Mouse (Mus musculus): ENCODE results near the gene Ccng1. TPM values are rescaled to one million over a fixed set of nuclear protein-coding genes. Genes with fewer than 3 reads are reported as not detected.

The Ccng1 gene
- 71.7 and 74.4 TPM in 2 replicates for total RNA-seq (2021)
- long read RNA-seq, experiment 1, transcript Ccng1-201 (6 exons, 3,512 nt) = major isoform, 28 of 33 reads
- long read RNA-seq, experiment 1, partial matches to known transcripts = 3 of 33 reads
- long read RNA-seq, experiment 1, other reads (novel, unspliced or antisense) = 2 of 33 reads
- long read RNA-seq, experiment 2, transcript Ccng1-201 (6 exons, 3,512 nt) = major isoform, 17 of 26 reads
- long read RNA-seq, experiment 2, partial matches to known transcripts = 1 of 26 reads
- long read RNA-seq, experiment 2, other reads (novel, unspliced or antisense) = 8 of 26 reads

GRCm38 (mm10) chr11:40755109-40755627 lies at the start of gene Ccng1:
Gene Ccng1 (minus strand): TSS chr11:40755311.
- DNase-seq = peak; percentile 96

- no peak for DNase-seq
Measured at GRCm38 (mm10) chr11:40790307-40790706, 35.2 kb upstream of the Ccng1 start.

- DNase-seq = no peak
Measured at GRCm38 (mm10) chr11:40789701-40790100, 34.6 kb upstream of the Ccng1 start.

- DNase-seq = no peak
Measured at GRCm38 (mm10) chr11:40786900-40787299, 31.8 kb upstream of the Ccng1 start.

GRCm38 (mm10) chr11:40784326-40784725 lies 29.2 kb upstream of the Ccng1 start:
- no peak for DNase-seq

- DNase-seq = no peak
Measured at GRCm38 (mm10) chr11:40783346-40783745, 28.2 kb upstream of the Ccng1 start.

GRCm38 (mm10) chr11:40781857-40782256 lies 26.7 kb upstream of the Ccng1 start:
- DNase-seq = no peak

- DNase-seq = peak; percentile 15
Measured at GRCm38 (mm10) chr11:40775315-40776269, 20.5 kb upstream of the Ccng1 start.

GRCm38 (mm10) chr11:40764690-40765089 lies 9.6 kb upstream of the Ccng1 start:
- no peak for DNase-seq

GRCm38 (mm10) chr11:40763395-40763794 lies 8.3 kb upstream of the Ccng1 start:
- peak; percentile 18 for DNase-seq

- no peak for DNase-seq
Measured at GRCm38 (mm10) chr11:40759896-40760295, 4.8 kb upstream of the Ccng1 start.

GRCm38 (mm10) chr11:40755968-40756367 lies 857 bp upstream of the Ccng1 start:
- no peak for DNase-seq

GRCm38 (mm10) chr11:40754664-40755107 lies 425 bp downstream of the Ccng1 start:
- no peak for DNase-seq

GRCm38 (mm10) chr11:40753836-40754235 lies 1.3 kb downstream of the Ccng1 start:
- no peak for DNase-seq

- DNase-seq = no peak
Measured at GRCm38 (mm10) chr11:40747716-40748115, 7.4 kb downstream of the Ccng1 start.

- no peak for DNase-seq
Measured at GRCm38 (mm10) chr11:40746361-40746760, 8.8 kb downstream of the Ccng1 start.

- no peak for DNase-seq
Measured at GRCm38 (mm10) chr11:40744348-40744747, 10.8 kb downstream of the Ccng1 start.

- DNase-seq = no peak
Measured at GRCm38 (mm10) chr11:40741605-40742262, 13.4 kb downstream of the Ccng1 start.

- no peak for DNase-seq
Measured at GRCm38 (mm10) chr11:40737369-40737768, 17.7 kb downstream of the Ccng1 start.

GRCm38 (mm10) chr11:40734251-40734752 lies 20.8 kb downstream of the Ccng1 start:
- DNase-seq = no peak

GRCm38 (mm10) chr11:40733339-40734174 lies 21.6 kb downstream of the Ccng1 start, which contains the start of the genes Hmmr and Nudcd2:
Gene Hmmr (minus strand): TSS chr11:40733422.
Gene Nudcd2 (plus strand): TSS chr11:40733667.
- peak; percentile 92 for DNase-seq
